Mouse (Mus musculus): ENCODE measurements at regions not wholly inside any gene's neighbourhood (a gene's known extent, or its start where the extent isn't known, plus 50 kb on each side); places are given as distances from the start of the nearest gene placed in this dataset.

DNA sequence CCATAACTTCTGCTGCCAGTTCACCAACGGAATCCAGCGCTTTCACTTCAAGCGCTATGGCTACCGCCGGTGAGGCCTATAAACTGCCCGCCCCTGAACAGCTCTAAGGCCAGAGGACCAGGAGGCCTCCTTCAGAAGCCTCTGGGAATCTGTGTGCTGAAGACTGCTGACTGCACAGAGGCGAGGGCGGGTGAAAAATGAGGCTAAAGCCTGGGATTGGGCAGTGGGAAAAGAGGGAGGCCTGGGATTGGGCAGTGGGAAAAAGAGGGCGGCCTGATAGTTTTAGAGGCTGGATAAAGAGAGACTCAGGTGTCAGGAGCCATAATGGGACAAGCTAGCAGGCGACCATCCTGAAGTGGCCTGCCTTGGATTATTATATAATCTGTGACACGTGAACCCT lies 80.8 kb downstream of the Plekhb2 start:
- peak; percentile 28 for DNase-seq (ENCODE audit: low read depth, low spot score)

DNA sequence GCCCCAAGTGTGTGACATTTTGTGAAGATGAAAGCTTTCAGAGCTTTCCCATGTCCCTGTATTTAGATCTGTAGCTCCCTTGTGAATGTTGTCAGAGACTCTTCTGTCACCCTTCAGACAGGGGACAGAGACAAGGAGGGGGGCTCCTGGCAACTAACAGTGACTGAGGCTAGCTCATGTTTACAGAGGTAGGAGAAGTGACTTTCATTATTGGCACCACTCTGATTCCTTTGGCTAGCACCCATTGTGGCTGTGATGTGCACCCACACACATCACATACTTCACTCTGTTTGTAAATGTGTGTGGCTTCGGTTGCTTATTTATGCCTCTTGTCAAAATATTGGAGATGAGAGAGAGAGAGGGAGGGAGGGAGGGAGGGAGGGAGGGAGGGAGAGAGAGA lies 93.4 kb downstream of the Plekhb2 start:
- DNase-seq (ENCODE audit: low read depth, low spot score), result no peak

DNA sequence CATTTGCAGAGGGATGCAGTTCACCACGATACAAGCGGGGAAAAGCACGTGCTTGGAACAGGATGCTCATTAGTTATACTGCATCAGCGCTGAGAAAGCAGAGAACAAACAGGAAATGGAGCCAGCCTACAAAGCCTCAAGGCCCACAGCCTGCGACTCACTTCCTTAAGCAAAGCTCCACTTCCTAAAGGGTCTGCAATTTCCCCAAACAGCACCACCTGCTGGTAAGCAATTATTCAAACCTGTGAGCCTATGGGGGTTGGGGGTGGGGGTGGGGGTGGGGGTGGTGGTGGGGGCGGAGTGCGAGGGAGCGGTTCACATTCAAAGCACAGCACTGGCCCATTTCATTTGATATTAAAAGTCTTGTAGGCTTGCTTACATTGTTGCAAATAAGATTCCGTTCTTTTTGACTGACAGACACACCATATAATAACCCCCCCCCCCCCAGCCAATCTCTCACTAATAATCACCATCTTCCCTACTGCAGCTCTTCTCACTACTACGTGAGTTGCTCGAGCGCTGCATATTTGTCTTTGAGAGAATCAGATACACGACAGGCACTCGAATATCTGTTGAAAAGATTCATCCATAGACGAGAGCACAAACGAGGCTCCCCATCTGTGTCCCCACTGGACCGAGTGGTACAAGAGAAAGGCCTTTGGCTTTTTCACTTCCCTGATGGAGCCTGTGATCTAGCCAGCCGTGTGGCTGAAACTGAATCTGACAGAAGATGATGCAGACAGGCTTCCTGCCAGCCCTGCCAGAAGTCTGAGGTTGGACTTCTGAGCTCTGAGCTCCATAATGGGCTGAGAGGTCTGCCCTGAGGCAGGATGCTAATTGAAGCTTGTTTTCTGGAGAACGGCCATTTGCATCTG lies 112.1 kb downstream of the Plekhb2 start:
- no peak for DNase-seq (ENCODE audit: low read depth, low spot score)

DNA sequence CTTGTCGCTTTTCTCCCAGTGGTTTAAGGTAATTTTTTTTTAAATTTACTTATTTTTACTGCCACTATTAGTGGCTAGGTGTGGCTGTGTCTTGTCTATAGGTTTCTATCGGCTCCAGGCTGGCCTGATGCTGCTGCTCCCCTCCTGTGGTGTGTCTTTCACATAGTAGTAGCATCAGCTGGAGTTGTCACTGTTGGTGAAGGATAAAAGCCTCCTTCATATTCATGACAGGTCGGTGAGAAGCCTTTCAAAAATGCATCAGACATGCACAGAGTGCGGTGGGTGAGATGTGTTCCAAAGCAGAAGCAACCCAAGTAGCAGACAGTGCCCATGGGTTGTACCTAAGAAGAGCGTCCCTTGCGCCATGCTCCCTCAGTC lies 112.7 kb downstream of the Plekhb2 start:
- no peak for DNase-seq (ENCODE audit: low read depth, low spot score)

DNA sequence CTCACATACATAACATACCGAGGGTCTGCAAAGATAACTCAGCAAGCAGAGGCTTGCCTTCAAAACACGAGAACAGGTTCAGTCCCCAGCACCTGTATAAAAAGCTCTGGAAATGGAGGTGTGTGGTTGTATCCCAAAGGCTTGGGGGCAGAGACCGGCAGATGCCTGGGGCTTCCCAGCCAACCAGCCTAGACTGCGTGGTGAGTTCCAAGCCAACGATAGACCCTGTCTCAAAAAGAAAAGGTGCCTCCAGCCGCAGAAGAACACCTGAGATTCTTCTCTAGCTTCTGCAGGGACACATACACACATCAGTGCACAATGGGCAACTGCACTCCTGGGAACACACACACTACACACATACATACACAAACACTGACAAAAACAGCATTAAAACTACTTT lies 125.0 kb downstream of the Plekhb2 start:
- no peak for DNase-seq (ENCODE audit: low read depth, low spot score)

DNA sequence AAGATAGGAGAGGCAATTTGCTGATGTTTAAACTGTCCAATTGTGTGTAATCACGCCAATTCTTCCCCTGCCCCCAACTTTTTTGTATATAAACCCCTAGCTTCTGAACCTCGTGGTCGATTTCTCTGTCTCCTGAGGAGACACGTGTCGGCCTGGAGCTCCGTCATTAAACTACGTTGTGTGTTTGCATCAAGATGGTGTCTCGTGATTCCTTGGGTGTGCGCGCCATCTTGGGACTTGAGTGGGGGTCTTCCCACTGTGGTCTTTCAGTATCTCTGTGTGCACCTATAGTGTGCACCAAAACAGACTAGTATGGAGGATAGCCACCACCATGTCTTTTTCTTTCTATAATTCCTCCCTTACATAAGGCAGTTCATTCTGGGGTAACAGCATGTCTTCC lies 128.4 kb downstream of the Plekhb2 start:
- no peak for DNase-seq (ENCODE audit: low read depth, low spot score)

DNA sequence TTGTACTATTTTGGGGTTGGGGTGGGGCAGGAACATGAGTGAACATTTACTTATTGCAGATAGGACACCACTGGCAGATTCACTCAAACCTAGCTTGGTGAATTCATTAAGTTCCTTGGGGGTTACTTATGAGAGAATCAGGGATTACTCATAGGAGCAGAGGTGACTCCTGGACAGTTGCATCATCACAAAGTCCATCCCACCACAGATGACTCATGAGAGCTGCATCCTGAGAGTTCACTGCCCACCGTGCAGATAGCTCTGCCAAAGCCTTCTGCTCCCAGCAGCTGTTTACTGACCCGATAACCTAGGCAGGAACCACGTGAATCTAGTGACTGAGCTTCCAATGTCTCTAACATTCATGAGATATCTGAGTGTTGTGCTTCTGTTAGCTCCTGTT lies 129.6 kb downstream of the Plekhb2 start:
- no peak for DNase-seq (ENCODE audit: low read depth, low spot score)

DNA sequence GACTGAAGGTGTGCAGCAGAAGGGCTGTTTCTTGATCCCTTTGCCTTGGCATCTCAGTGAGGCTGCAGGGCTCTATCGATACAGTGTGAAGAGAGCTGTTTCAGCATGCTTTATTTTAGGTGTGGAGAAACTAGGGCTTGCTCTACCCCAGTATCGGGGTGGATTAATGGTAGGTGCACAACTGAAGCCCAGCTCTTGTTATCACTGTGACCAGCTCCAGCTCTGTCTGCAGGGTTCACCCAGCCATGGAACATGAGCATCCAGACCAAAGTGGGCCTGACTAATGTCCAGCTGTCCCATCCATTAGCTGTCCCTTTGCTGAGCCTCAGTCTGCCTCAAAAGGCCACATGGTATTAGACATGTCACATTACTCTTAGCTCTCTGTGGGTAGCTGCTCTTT lies 132.2 kb downstream of the Plekhb2 start:
- no peak for DNase-seq (ENCODE audit: low read depth, low spot score)

DNA sequence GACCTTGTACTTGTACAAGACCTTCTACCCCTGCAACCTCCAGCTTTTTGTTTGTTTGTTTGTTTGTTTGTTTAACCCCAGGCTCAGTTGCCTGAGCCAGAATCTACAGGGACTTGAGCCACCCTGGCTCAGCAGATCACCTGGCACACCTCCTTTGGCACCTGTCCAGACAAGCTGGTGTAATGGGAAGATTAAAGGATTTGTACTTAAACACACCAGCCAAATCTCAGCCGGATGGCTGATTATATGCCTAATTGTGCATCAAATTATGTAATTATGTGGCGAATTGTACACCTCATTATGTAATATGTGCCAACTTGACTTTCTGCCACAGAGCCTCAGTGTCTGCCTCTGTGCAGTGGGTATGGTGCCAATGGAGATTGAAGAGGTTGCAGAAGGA lies 133.2 kb downstream of the Plekhb2 start:
- no peak for DNase-seq (ENCODE audit: low read depth, low spot score)

DNA sequence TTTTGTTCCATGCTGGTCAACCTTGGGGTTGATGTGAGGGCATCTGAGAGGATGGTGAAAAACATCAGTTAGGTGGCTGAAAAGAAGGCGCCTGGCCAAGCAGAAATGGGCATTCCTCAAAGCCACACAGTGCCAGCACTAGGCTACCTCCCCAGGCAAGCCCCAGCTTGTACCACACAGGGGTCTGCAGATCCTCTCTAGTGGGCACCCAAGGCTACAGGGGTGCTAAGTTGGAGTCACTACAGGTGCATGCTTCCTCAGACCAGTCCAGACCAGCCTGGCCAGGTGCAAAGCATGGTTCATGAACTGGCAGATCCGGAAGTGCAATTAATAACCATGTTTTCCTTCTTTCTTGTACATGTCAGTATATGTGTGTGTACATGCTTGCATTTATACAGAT lies 137.1 kb downstream of the Plekhb2 start:
- DNase-seq (ENCODE audit: low read depth, low spot score), result no peak

DNA sequence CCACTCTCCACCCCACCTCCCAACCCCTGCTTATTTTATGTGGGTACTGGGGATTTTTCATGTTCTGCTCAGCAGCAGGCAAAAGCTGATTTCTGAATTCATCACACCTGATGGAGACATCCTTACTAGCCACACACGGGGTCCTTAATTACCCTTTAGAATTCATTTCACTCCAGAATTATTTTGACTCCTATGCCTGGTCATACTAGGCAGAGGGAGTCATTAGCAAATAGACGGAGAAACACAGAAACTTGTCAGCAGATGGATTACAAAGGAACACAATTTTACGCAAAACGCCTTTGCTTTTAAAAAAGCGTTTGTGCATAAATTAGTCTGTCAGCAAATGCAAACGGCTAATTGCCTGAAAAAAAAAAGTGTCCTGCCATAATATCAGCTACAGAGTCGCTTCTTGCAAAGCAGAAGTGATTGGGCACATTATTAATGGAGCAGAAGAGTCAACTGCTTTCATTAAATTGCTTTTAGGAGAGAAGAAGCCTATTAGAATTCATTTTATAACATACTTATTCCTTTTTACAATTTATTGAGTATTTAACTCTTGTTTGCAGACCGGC lies 138.0 kb downstream of the Plekhb2 start:
- DNase-seq (ENCODE audit: low read depth, low spot score), result no peak

DNA sequence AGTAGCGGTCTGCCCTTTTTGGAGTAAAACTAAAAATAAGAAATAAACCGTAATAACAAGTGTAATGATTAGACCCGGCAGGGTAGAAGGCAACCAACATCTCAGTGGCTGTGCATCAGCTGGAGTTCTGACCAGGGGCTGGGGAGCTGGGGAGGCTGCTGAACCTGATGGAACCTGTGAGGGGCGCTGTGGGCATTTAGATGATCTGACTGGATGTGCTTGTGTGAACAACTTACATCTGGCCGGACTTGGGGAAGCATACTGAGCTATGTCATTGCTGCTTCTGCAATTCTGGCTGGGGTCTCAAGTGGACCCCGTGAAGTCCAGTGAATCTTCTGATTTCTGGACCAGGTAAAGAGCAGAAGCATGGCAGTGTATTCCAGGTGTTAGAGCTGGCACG lies 138.4 kb downstream of the Plekhb2 start:
- no peak for DNase-seq (ENCODE audit: low read depth, low spot score)

DNA sequence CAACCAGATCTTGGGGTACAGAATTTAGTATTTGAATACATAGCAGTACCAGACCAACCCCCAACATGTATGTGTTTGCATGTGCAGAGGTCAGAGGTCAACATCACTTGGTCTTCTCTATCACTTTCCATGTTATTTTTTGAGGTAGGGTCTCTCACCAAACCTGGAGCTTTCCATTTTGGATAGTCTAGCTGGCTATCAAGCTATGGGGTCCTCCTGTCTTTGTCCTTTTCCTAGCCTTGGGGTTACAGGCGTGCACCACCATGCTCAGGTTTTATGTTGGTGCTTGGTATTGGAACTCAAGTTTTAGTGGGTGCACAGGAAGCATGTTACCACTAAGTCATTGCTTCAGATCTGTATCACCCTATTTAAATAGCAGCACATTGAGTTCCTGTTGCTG lies 151.0 kb downstream of the Plekhb2 start:
- no peak for DNase-seq (ENCODE audit: low read depth, low spot score)

DNA sequence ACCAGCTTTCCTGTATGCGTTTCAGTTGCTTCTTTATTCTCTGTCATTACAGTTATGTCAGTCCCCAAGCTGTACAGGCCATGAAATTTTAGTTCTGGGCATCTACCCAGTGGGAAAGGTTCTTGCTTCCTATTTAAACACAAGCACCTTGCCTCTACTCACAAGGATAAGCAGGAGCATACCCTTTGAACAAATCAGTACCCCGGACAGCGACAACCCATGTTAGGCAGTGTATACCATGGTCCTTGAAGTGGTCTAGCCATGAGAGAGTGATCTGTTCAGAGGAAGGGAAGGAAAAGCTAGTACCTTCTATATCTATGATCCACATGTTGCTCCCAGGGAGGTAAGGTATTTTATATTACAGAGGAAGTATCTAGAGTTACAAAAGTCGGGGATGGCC lies 167.7 kb downstream of the Plekhb2 start:
- peak; percentile 14 for DNase-seq (ENCODE audit: low read depth, low spot score)

DNA sequence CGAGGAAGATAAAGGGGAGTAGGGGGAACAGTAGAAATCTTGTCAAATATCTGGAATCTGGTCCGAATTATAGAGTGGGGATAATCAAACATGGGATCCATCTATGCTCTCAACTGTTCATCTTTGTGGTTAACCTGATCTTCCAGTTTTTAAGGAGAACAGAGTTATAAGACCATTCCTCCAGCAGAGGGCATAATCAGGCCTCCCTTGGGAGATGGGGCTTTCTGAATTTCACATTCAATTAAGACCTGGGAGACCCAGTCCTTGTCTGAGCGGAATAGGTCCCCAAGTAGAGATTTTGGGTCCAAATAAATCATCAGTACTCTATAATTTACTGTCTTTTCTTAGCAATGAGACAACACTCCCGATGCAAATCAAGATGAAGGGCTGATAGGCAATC lies 182.8 kb downstream of the Plekhb2 start:
- DNase-seq (ENCODE audit: low read depth, low spot score), result no peak

DNA sequence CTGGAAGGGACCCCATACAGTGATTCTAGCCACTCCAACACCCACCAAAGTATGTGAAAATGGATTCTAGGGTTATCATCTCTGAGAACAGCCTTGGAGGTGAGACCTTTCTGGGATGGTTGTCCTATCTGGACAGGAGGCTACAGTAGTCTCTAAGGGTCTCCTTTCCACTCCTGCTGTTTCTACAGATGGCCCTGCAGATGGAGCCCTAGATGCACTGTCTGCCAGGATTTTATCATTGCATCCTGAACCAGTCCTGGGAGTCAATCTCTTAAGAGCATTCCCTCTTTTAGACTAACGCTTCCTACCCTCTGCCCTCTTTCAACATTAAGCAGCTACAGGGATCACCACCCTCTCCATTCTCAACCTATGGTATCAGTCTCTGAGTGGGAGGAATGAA lies 223.0 kb downstream of the Plekhb2 start:
- DNase-seq (ENCODE audit: low read depth, low spot score), result no peak

DNA sequence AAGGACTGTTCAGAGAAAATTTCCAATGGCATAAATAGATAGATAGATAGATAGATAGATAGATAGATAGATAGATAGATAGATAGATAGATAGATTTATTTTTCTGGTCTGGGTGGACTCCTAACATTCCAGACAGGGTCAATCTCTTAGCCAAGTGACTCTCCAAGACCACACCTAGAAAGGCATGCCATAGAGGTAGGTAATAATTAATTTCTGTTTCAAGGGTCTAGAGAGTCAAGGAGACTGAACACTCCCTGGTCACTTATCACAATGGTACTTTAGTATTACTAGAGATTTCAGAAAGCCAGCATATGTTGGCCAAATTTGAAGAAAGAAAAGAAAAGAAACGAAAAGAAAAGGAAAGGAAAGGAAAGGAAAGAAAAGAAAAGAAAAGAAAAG lies 245.1 kb downstream of the Plekhb2 start:
- no peak for DNase-seq (ENCODE audit: low read depth, low spot score)

DNA sequence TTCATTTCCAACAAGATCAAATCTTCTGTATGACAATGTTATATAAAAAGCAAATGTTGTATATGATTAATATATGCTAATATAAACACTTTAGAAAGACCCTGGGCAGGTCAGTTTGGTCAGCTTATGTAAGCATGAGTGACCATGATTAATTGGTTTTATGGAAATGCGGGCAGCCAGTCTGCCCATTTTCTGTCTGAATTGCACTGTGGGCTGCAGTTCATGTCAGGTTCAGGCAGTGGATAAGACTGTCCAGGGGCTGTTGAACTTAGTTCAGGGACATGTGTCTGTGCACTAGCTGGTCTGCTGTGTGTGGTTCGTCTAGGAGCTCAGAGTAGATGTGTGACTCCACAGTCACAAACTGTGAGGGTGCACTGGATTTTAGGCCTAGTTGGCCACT lies 246.0 kb downstream of the Plekhb2 start:
- no peak for DNase-seq (ENCODE audit: low read depth, low spot score)

DNA sequence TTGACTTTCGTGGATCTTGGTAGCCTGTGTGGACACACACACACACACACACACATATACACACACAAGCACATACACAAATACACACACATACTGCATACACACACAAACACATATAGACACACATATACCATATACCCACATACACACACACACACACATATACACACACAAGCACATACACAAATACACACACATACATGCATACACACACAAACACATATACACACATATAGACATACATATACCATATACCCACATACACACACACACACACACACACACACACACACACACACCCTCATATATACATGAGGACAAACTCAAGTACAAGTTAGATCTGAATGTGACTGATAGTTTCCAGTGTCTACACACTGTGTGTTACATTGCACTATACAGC lies 256.9 kb downstream of the Plekhb2 start:
- DNase-seq (ENCODE audit: low read depth, low spot score), result no peak

DNA sequence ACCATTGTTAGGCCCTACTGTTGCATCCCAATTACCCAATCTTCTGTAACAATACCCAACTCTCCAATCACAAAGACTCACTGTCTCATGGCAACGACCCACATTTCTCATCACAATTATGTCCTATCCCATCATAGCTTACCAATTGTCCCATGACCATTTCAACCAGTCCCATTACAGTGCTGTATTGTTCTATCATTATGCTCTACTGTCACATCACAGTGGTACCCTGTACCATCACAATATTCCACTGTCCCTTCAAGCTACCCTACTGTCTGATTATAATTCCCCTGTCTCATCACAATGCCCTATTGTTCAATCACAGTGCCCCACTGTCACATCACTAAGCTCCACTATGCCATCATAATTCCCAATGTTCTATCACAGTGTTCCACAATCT lies 260.0 kb downstream of the Plekhb2 start:
- no peak for DNase-seq (ENCODE audit: low read depth, low spot score)

DNA sequence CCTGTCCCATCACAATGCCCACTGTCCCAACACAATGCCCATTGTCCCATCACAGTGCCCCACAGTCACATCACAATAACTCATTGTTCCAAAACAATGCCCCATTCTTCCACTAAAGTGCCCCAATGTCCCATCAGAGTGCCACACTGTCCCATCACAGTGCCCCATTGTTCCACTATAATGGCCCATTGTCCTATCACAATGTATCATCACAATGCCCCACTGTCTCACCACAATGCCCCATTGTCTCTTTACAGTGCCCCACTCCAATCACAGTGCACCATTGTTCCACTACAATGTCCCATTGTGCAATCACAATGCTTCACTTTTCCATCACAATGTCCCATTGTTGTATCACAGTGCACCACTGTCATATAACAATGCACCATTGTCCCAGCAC lies 265.7 kb downstream of the Plekhb2 start:
- DNase-seq (ENCODE audit: low read depth, low spot score), result peak; percentile 0

DNA sequence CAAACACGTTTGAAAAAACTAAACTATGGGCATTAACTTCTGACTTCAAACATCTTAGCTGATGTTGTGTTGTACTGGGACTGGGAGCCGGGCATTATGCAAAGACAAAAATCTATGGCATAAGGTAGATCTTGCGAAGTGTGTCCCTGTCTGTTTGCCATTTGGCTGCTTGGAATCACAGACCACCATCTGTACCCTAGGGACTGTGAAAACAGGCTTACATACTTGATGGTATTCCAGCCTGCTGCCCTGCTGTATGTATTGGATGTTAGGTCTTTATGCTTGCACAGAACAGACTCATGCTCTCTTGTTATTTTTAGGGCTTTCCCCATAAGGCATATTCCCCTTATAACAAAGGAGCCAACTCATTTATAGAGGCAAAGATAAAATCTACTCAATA lies 288.1 kb downstream of the Plekhb2 start:
- DNase-seq (ENCODE audit: low read depth, low spot score), result no peak

DNA sequence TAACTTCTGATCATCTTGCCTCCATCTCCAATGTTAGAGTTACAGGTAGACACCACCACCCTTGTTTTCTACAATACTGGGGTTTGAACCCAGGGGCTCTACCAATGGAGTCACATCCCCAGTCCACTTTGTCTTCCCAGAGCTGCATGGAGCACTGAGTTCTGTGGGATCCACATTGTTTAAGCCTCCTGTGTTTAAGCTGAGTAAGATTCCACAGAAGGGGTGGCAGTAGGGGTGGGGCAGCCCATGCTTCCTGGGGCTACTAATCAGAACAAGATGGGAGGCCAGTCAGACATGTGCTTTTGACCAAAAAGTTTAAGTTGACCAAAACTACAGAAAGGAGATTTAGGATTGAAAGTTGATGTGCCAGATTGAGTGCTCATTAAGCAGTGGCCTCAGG lies 299.3 kb downstream of the Plekhb2 start:
- DNase-seq (ENCODE audit: low read depth, low spot score), result no peak

DNA sequence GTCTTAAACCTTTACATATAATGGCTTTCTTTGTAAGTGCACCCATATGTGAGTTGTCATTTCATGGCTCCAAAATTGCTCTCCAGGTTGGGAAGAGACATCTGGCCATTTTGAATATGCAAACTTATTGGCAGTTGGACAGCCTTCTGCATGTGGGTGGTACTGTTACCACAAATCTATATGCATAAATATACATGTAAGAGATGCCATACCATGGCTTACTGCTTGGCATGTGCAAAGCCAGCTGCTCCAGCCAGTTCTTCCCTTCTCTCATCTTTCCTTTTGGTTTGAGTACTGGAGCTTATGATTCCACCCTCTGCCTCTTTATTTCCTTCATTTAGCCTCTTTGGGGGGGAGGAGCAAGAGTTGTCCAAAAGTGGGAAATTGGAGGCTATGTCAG lies 312.7 kb downstream of the Plekhb2 start:
- no peak for DNase-seq (ENCODE audit: low read depth, low spot score)
